Mouse (Mus musculus): ENCODE measurements around the gene Map7d2. TPM values are rescaled to one million over a fixed set of nuclear protein-coding genes. Genes with fewer than 3 reads are reported as not detected.

The Map7d2 gene
- polyA plus RNA-seq (2017; shearing (Covaris generic)) = not detected

DNA sequence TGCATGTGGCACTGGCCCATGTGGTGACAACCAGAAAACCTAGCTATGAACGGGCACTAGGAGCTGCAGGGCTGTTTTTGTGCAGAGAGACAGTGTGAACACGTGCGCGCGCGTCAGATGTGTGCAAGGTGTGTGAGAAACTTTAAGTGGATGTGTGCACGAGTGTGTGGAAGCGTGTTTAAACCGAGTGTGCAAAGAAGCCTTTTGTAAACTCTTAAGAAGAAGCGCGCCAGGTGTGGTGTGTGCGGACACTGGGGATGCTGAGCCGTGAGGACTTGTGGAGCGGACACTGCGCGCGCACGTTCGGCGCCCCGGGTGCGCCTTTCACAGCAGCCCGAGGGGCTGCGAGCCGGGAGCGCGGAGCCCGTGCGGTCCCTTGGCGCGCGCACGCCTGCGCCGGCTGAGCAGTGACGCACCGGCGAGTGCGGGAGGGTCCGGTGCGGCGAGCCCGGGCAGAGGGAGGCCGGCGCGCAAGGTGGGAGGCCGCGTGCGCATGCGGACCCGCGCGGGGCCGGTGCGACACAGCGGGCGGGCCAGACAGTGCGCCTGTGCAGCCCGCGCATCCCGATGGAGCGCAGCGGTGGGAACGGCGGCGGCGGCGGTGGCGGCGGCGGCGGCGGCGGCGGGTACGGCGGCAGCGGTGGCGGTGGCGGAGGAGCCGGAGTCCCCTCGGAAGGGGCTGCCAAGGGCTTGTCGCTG is at the start of gene Map7d2:
Map7d2 (plus strand) TSS at position 443 of the 699 bp plus-strand sequence.

DNA sequence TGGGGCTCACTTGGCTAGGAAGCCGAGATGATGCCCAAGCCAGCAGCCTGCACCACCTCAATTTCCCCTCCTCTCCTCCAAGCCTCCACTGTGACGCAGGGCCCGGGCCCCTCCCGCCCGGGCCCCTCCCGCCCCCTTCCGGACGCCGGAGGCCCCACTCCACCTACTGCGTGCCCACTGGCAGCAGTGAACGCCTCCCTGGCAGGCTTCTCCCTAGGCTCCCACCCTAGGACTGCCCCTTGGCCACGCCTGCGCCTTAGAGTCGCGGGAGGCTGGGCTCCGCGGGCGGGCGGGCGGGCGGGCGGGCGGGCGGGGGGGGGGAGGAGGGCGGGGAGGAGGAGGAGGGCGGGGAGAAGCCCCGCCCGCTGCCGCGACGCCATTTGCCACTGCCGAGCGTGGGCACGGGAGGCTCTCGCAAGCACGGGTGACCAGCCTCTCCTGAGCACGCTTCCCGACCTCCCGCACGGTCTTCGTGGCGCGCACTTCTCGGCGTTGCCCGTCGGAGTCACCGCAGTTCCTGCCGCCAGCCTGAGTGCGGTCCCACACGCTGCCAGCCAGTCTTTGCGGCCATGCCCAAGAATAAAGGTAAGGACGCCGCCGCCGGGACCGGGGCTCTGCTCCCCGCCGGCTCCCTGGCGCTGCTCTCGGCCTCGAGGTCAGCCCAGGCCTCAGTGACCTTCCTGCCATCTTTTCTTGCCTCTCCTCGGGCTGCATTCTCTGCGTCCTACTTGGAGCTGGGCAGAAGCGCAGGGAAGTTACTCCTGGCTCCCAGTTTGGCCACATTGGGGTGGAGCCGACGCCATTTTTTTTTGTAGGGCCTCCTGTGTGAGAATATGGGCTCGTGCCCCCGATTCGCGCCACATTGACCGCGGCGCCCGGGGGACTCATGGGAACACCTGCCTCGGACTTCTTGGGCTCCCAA is 42.3 kb upstream of the Map7d2 start, which contains the start of gene Eif1ax:
Eif1ax (plus strand) TSS at position 348 of the 922 bp plus-strand sequence.

DNA sequence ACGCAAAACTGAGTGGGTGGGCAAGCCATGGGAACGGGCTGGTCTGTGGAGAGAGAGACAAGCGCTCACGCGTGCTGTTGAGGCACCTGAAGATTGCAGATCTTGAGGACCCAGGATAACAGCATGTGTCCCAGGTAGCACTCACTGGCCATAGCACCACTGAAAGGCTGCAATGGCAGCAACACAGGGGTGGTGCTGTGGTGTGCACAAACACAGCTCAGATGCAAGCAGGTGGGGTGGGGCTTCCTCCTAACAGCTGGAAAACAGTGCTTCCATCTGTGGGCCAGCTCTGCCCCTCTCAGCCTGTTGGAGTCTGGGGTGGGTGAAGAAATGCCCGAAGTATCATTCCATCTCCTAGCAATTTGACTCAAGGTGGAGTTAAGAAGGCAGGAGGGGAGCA is 112.0 kb downstream of the Map7d2 start, which contains the start of gene Bclaf3:
Bclaf3 (plus strand) TSS at position 301 of the 400 bp plus-strand sequence.

Other genes with a start within 250 kb of the Map7d2 start
- 5.7 TPM for gene Rps6ka3, start 204.3 kb upstream of the Map7d2 start, polyA plus RNA-seq (2017; shearing (Covaris generic))
- gene Eif1ax, start 42.4 kb upstream of the Map7d2 start, polyA plus RNA-seq (2017; shearing (Covaris generic)) = 66.8 TPM
- gene Bclaf3, start 112.1 kb downstream of the Map7d2 start, polyA plus RNA-seq (2017; shearing (Covaris generic)) = 60.4 TPM
- 498 TPM for gene Sh3kbp1, start 212.7 kb downstream of the Map7d2 start, polyA plus RNA-seq (2017; shearing (Covaris generic))